Mouse (Mus musculus) bone marrow, adult 2 months (tissue): ENCODE results near the gene Ndufab1. TPM values are rescaled to one million over a fixed set of nuclear protein-coding genes. Genes with fewer than 3 reads are reported as not detected.

ENCODE experiments used
- H3K27ac ChIP-seq: fragments of 200-500 bp; 2 replicates; pipeline ENCODE4 v1.5.1; 2012; ENCODE audit warnings: low read depth, mild to moderate bottlenecking, control low read depth, inconsistent platforms, low read length; ENCODE audit not compliant: control insufficient read depth, poor library complexity, insufficient read depth
- H3K4me1 ChIP-seq: fragments of 200-500 bp; 2 replicates; pipeline ENCODE4 v1.6.1; 2011; ENCODE audit warnings: low read length; ENCODE audit not compliant: control insufficient read depth, insufficient read depth
- H3K4me3 ChIP-seq: fragments of 200-500 bp; replicated peaks from 2 replicates; pipeline ENCODE3; 2011; ENCODE audit warnings: mild to moderate bottlenecking, low read depth, low read length, control low read depth; ENCODE audit not compliant: control insufficient read depth
- CTCF ChIP-seq: fragments of 200-500 bp; IDR thresholded peaks from 2 replicates; pipeline ENCODE4 v1.5.1; 2011; ENCODE audit warnings: low read length, control low read depth; ENCODE audit not compliant: control insufficient read depth, insufficient read depth
- POLR2A ChIP-seq: fragments of 200-500 bp; IDR thresholded peaks from 2 replicates; pipeline ENCODE4 v1.6.1; 2011; ENCODE audit warnings: low read depth, mild to moderate bottlenecking, control low read depth, low read length, borderline replicate concordance; ENCODE audit not compliant: control insufficient read depth
- WGBS: fragments of 180-500 bp; shearing (Covaris S2); methylation state at CpG from one replicate; pipeline ENCODE4 v1.1.7; 2018; 5-methylcytosine and 5-hydroxymethylcytosine counted together
- polyA plus RNA-seq: library from polyadenylated mRNA; stranded (reverse); fragments of >200 nt; gene quantifications from 2 replicates; pipeline ENCODE4 v1.2.4, GENCODE M21; 2011; ENCODE audit warnings: low replicate concordance; ENCODE audit not compliant: missing spikeins, insufficient read depth, insufficient read length

The Ndufab1 gene
- polyA plus RNA-seq, 1 experiment, result 130 TPM

- 53% methylated on average over 1 of the region's 1 CpGs for WGBS
- H3K4me3 ChIP-seq, result no peak overlapping the region
- TF ChIP-seq POLR2A, result no peak
- TF ChIP-seq CTCF, result no peak
- peaks cover 2% of the 10 kb centered on the region; the same call in 1 of the 2 replicates for H3K4me1 ChIP-seq
- no peak overlapping the region for H3K27ac ChIP-seq
These were observed 36.0 kb downstream of the Ndufab1 start for GRCm38 (mm10) chr7:122065656-122066055.

GRCm38 (mm10) chr7:122056633-122057032 lies 45.1 kb downstream of the Ndufab1 start:
- H3K4me1 ChIP-seq, result no peaks in the 10 kb centered on the region
- H3K4me3 ChIP-seq, result no peak overlapping the region
- no peak for TF ChIP-seq CTCF
- TF ChIP-seq POLR2A, result no peak
- WGBS, result 84% methylated on average over 5 of the region's 5 CpGs
- H3K27ac ChIP-seq, result no peak overlapping the region

- Histone ChIP-seq H3K4me1 (no peaks in the 10 kb centered on the region; the same call in 1 of the 2 replicates), H3K4me3 (no peak overlapping the region), H3K27ac (no peak overlapping the region)
- 71% methylated on average over 1 of the region's 1 CpGs for WGBS
- TF ChIP-seq CTCF (no peak), POLR2A (no peak)
These were observed 50.9 kb downstream of the Ndufab1 start for GRCm38 (mm10) chr7:122050834-122051233.

DNA sequence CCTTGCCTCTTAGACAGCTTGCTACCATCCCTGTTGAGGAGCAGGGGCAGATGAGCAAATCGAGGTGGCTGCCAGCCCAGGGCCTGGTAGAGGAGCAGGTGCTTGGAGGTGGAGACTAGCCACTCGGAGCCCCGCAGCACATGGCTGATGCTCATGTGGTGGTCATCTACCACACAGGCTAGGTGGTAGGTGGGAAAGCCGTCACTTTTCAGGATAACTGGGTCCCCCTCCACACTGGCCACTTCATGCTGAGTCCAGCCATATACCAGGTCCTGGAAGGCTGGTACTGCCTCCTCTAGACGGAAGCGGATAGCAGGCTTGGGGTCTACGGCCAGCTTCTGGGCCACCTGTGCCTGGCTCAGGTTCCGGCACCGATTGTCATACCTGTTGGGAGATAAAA lies 53.5 kb downstream of the Ndufab1 start:
- WGBS, result 90% methylated on average over 9 of the region's 9 CpGs
- TF ChIP-seq CTCF, result no peak
- TF ChIP-seq POLR2A, result no peak
- H3K4me3 ChIP-seq, result no peak overlapping the region
- H3K4me1 ChIP-seq, result no peaks in the 10 kb centered on the region; the same call in 1 of the 2 replicates
- no peak overlapping the region for H3K27ac ChIP-seq

- TF ChIP-seq POLR2A, result no peak
- TF ChIP-seq CTCF, result no peak
- Histone ChIP-seq H3K4me1 (no peaks in the 10 kb centered on the region; the same call in 1 of the 2 replicates), H3K4me3 (no peak overlapping the region), H3K27ac (no peak overlapping the region)
- 17% methylated on average over 2 of the region's 2 CpGs for WGBS
These were observed 54.9 kb downstream of the Ndufab1 start for GRCm38 (mm10) chr7:122046813-122047212.

DNA sequence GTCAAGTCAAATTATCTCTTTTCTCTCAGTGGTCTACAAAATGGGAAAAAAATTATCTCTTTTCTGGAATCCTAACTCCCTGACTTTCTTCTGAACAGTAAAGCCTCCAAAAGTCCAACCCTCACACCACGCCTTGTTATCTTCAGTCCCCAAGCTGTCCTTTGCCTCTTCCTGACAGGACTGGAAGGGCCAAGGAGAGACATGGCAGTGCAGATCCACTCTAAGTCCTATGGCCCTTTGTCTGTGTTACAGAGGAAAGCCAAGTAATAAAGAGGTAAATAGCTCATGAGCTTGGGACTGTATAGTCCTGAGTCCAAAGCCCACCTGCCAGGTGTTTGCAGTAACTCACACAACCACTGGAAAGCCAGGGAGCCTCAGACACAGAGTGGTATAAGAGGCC lies 56.0 kb downstream of the Ndufab1 start:
- no peak for TF ChIP-seq CTCF
- no peak for TF ChIP-seq POLR2A
- no peak overlapping the region for H3K27ac ChIP-seq
- no peak overlapping the region for H3K4me3 ChIP-seq
- no peaks in the 10 kb centered on the region; the same call in 1 of the 2 replicates for H3K4me1 ChIP-seq
- WGBS, result 63% methylated on average over 1 of the region's 1 CpGs

- 87% methylated on average over 4 of the region's 4 CpGs for WGBS
- Histone ChIP-seq H3K27ac (no peak overlapping the region), H3K4me3 (no peak overlapping the region), H3K4me1 (no peaks in the 10 kb centered on the region; the same call in 1 of the 2 replicates)
- no peak for TF ChIP-seq CTCF
- no peak for TF ChIP-seq POLR2A
These were observed 56.5 kb downstream of the Ndufab1 start for GRCm38 (mm10) chr7:122045181-122045634.

DNA sequence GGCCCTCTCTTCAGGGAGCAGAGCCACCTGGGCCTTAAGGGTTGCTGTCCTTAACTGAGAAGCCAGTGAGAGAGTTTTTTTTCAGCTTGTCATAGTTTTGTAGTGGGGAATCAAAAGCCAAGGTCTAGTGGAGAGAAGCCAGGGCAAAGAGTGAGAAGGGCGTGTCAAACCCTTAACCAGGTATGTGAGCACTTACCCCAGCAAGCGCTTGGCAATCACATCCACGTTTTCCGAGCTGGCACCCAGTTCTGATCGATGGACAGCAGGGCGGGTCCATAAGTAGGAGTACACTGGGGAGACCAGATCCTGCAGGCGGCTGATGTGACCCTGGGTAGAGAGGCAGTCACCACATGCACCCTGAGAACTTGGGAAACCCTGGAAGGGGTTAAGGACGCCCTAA lies 57.6 kb downstream of the Ndufab1 start:
- Histone ChIP-seq H3K4me1 (no peaks in the 10 kb centered on the region; the same call in 1 of the 2 replicates), H3K27ac (no peak overlapping the region), H3K4me3 (no peak overlapping the region)
- 92% methylated on average over 8 of the region's 8 CpGs for WGBS
- no peak for TF ChIP-seq POLR2A

Other genes with a start within 250 kb of the Ndufab1 start
- 0.77 TPM in 1 of 2 replicates, not detected in the other for gene Scnn1b, start 236.8 kb downstream of the Ndufab1 start, polyA plus RNA-seq
- gene Cog7, start 120.2 kb downstream of the Ndufab1 start, polyA plus RNA-seq, result 3.4 and 9.2 TPM in 2 replicates
- gene Gga2, start 80.7 kb downstream of the Ndufab1 start, polyA plus RNA-seq, result 23.3 and 35.6 TPM in 2 replicates
- gene Ubfd1, start 34.7 kb downstream of the Ndufab1 start, polyA plus RNA-seq, result 9.0 and 13.8 TPM in 2 replicates
- 1.6 and 2.3 TPM in 2 replicates for gene Ears2, start 34.6 kb downstream of the Ndufab1 start, polyA plus RNA-seq
- 5.9 and 10.7 TPM in 2 replicates for gene Palb2, start 31.1 kb upstream of the Ndufab1 start, polyA plus RNA-seq
- gene Dctn5, start 31.2 kb upstream of the Ndufab1 start, polyA plus RNA-seq, result 46.6 and 62.2 TPM in 2 replicates
- 36.1 and 36.6 TPM in 2 replicates for gene Plk1, start 57.6 kb upstream of the Ndufab1 start, polyA plus RNA-seq
- gene Ern2, start 84.3 kb upstream of the Ndufab1 start, polyA plus RNA-seq, result 0.32 TPM in 1 of 2 replicates, not detected in the other
- gene Chp2, start 117.6 kb upstream of the Ndufab1 start, polyA plus RNA-seq, result 4.7 and 8.3 TPM in 2 replicates
- 47.9 and 115 TPM in 2 replicates for gene Prkcb, start 186.9 kb upstream of the Ndufab1 start, polyA plus RNA-seq